Comparison of ENCODE assay signal across 8 mouse cellular contexts in the genomic region with DNA sequence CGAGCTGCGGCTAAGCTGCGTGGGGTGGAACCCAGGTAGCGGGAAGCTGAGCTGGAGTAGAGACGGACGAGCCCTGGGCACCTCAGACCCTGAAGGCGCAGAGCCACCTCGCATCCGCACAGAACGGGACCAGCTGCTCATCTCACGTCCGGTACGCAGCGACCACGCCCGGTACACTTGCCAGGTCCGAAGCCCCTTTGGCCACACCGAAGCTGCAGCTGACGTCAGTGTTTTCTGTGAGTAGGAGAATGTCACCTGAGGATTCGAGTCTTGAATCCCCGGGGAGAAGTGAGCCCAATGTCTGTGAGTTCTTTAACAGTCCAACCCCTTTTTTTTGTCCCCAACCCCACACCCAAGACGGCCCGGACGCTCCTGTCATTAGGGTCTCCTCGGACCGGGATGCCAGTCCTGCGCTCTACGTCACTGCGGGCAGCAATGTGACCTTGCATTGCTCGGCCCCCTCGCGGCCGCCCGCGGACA. TPM values are rescaled to one million over a fixed set of nuclear protein-coding genes. Genes with fewer than 3 reads are reported as not detected.
DNase-seq lines count a peak whose midpoint lies in the region; ATAC-seq and TF ChIP-seq lines count a peak whose summit lies in the region.

No protein-coding gene starts in this region.

- no peak; the same call in 1 of the 2 replicates for ATAC-seq in heart, embryonic 16.5 days (replicated peaks; ENCODE audit: extremely low read depth, insufficient read depth, low FRiP score)
- ATAC-seq in liver, embryonic 14.5 days (ENCODE audit: insufficient read depth), result no peak

- H3K4me1 ChIP-seq in kidney, adult 2 months (ENCODE audit: control insufficient read depth, insufficient read depth, low read length), result no peaks in the 10 kb centered on the region
- peaks cover 10% of the 10 kb centered on the region for H3K4me1 ChIP-seq in heart, embryonic 16.5 days (ENCODE audit: control insufficient read depth, insufficient read depth, low read length)
- peaks cover 5 to 8% of the 10 kb centered on the region in 2 experiments; a peak in 2 of 4 replicates for H3K4me1 ChIP-seq in liver, embryonic 14.5 days (replicated peaks; ENCODE audit: control insufficient read depth in 2 of 2, insufficient read depth in 2 of 2, low read length in 1 of 2)

- peak overlapping the region; percentile 72 for H3K4me2 ChIP-seq in heart, embryonic 16.5 days (ENCODE audit: low read depth, low read length)
- peak overlapping the region; percentile 94 for H3K4me2 ChIP-seq in liver, embryonic 14.5 days (ENCODE audit: low read depth)

- TF ChIP-seq POLR2A in kidney, adult 2 months (IDR thresholded peaks at IDR 0.05; ENCODE audit: low read depth, low read length), result no peak

- no peak for DNase-seq in kidney, adult 2 months
- no peak for DNase-seq in kidney, adult 18-20 months
- peak; percentile 12 for DNase-seq in T-cell, adult 2 months (ENCODE audit: low spot score)
- no peak for DNase-seq in liver, embryonic 14.5 days (ENCODE audit: low read depth in 3 of 3, low spot score in 3 of 3)
- peak; percentile 72 for DNase-seq in splenic B cell, adult 2 months (ENCODE audit: low read depth, low spot score)
- no peak for DNase-seq in frontal cortex, postnatal 25 days (ENCODE audit: low spot score in 2 of 2)
- DNase-seq in left cerebral cortex, adult 11 months (ENCODE audit: low spot score), result no peak

- no peak for TF ChIP-seq CTCF in kidney, adult 2 months (conservative IDR thresholded peaks at IDR 0.05; ENCODE audit: insufficient read depth, insufficient read length, low read depth, low read length)
- TF ChIP-seq CTCF in liver, embryonic 14.5 days (IDR thresholded peaks at IDR 0.05; ENCODE audit: low read depth), result no peak

- peak overlapping the region; percentile 68 for H3K9ac ChIP-seq in heart, embryonic 16.5 days (ENCODE audit: low read length)
- H3K9ac ChIP-seq in liver, embryonic 14.5 days (replicated peaks), result peak overlapping the region; percentile 11; the same call in 1 of the 2 replicates

- H3K36me3 ChIP-seq in kidney, adult 2 months (ENCODE audit: control insufficient read depth, insufficient read depth, low read length), result no peaks in the 10 kb centered on the region
- peaks cover 4% of the 10 kb centered on the region; the same call in 1 of the 2 replicates for H3K36me3 ChIP-seq in heart, embryonic 16.5 days (ENCODE audit: control insufficient read depth, insufficient read depth)
- H3K36me3 ChIP-seq in liver, embryonic 14.5 days (replicated peaks; ENCODE audit: control insufficient read depth, insufficient read depth, low read depth), result no peaks in the 10 kb centered on the region
- no peaks in the 10 kb centered on the region for H3K36me3 ChIP-seq in splenic B cell, adult 2 months (ENCODE audit: control insufficient read depth, insufficient read depth, low read length, poor library complexity, severe bottlenecking)

- 13% methylated on average over 35 of the region's 35 CpGs for WGBS in kidney, adult 2 months
- WGBS in heart, embryonic 16.5 days, result 8% methylated on average over 35 of the region's 35 CpGs
- WGBS in liver, embryonic 14.5 days (ENCODE audit: insufficient replicate concordance), result 4% methylated on average over 35 of the region's 35 CpGs

- no peak for TF ChIP-seq EP300 in liver, embryonic 14.5 days (IDR thresholded peaks at IDR 0.05; ENCODE audit: low read depth)

- H3K9me3 ChIP-seq in heart, embryonic 16.5 days (replicated peaks; ENCODE audit: control insufficient read depth, low read length), result no peaks in the 10 kb centered on the region
- H3K9me3 ChIP-seq in liver, embryonic 14.5 days (ENCODE audit: control insufficient read depth, low read length), result no peaks in the 10 kb centered on the region

- peak overlapping the region; percentile 62 for H3K4me3 ChIP-seq in kidney, adult 2 months (ENCODE audit: insufficient read depth, low read depth, low read length)
- peak overlapping the region; percentile 61 for H3K4me3 ChIP-seq in heart, embryonic 16.5 days (ENCODE audit: low read length)
- H3K4me3 ChIP-seq in liver, embryonic 14.5 days (ENCODE audit: insufficient read depth in 1 of 2, low read depth in 2 of 2, low read length in 2 of 2), result peak overlapping the region; percentile 6 to 61; a peak in 2 of 4 replicates

- no peaks in the 10 kb centered on the region for H3K27me3 ChIP-seq in kidney, adult 2 months (replicated peaks; ENCODE audit: control insufficient read depth, insufficient read depth, low read length)
- H3K27me3 ChIP-seq in heart, embryonic 16.5 days (ENCODE audit: control insufficient read depth, insufficient read depth, low read length), result peaks cover 8% of the 10 kb centered on the region; the same call in 1 of the 2 replicates
- H3K27me3 ChIP-seq in liver, embryonic 14.5 days (ENCODE audit: control insufficient read depth, insufficient read depth, low read length), result no peaks in the 10 kb centered on the region
- H3K27me3 ChIP-seq in splenic B cell, adult 2 months (ENCODE audit: control insufficient read depth, insufficient read depth, low read length, poor library complexity, severe bottlenecking), result no peaks in the 10 kb centered on the region

- H3K27ac ChIP-seq in kidney, adult 2 months (ENCODE audit: insufficient read depth, low read depth, low read length), result no peak overlapping the region
- no peak overlapping the region for H3K27ac ChIP-seq in heart, embryonic 16.5 days (ENCODE audit: low read length)
- no peak overlapping the region for H3K27ac ChIP-seq in liver, embryonic 14.5 days

RNA-seq across cellular contexts. Expression of a gene that starts 2.0 kb away (rescaled TPM):
- polyA plus RNA-seq in kidney, adult 2 months (2012; rRNA removed), result 5.9 and 6.7 TPM in 2 replicates
- polyA plus RNA-seq in heart, embryonic 16.5 days (2015; fragmentation: Nextera tagmentation; extraction: Ambion mirVana), result 3.4 and 4.2 TPM in 2 replicates
- polyA plus RNA-seq in liver, embryonic 14.5 days (2012; rRNA removed), result 0.48 and 0.77 TPM in 2 replicates
- 0.27 and 0.52 TPM in 2 replicates for polyA plus RNA-seq in liver, embryonic 14.5 days (2014; fragmentation: Nextera tagmentation; extraction: Ambion mirVana)

RNA-seq across cellular contexts. Expression of a gene that starts 21.0 kb away (rescaled TPM):
- 1.8 and 3.6 TPM in 2 replicates for polyA plus RNA-seq in kidney, adult 2 months (2012; rRNA removed)
- 0.18 and 0.97 TPM in 2 replicates for polyA plus RNA-seq in heart, embryonic 16.5 days (2015; fragmentation: Nextera tagmentation; extraction: Ambion mirVana)
- 0.19 and 0.26 TPM in 2 replicates for polyA plus RNA-seq in liver, embryonic 14.5 days (2012; rRNA removed)
- not detected in 2 replicates for polyA plus RNA-seq in liver, embryonic 14.5 days (2014; fragmentation: Nextera tagmentation; extraction: Ambion mirVana)

RNA-seq across cellular contexts. Expression of a gene that starts 21.0 kb away (rescaled TPM):
- polyA plus RNA-seq in kidney, adult 2 months (2012; rRNA removed), result 477 and 614 TPM in 2 replicates
- polyA plus RNA-seq in heart, embryonic 16.5 days (2015; fragmentation: Nextera tagmentation; extraction: Ambion mirVana), result 803 and 831 TPM in 2 replicates
- 79.1 and 116 TPM in 2 replicates for polyA plus RNA-seq in liver, embryonic 14.5 days (2012; rRNA removed)
- 261 and 265 TPM in 2 replicates for polyA plus RNA-seq in liver, embryonic 14.5 days (2014; fragmentation: Nextera tagmentation; extraction: Ambion mirVana)

RNA-seq across cellular contexts. Expression of a gene that starts 24.3 kb away (rescaled TPM):
- 0.33 TPM in 1 of 2 replicates, not detected in the other for polyA plus RNA-seq in kidney, adult 2 months (2012; rRNA removed)
- not detected in 2 replicates for polyA plus RNA-seq in heart, embryonic 16.5 days (2015; fragmentation: Nextera tagmentation; extraction: Ambion mirVana)
- polyA plus RNA-seq in liver, embryonic 14.5 days (2012; rRNA removed), result not detected in 2 replicates
- not detected in 2 replicates for polyA plus RNA-seq in liver, embryonic 14.5 days (2014; fragmentation: Nextera tagmentation; extraction: Ambion mirVana)

RNA-seq across cellular contexts. Expression of a gene that starts 25.0 kb away (rescaled TPM):
- polyA plus RNA-seq in kidney, adult 2 months (2012; rRNA removed), result 1.0 and 1.1 TPM in 2 replicates
- 0.06 TPM in 1 of 2 replicates, not detected in the other for polyA plus RNA-seq in heart, embryonic 16.5 days (2015; fragmentation: Nextera tagmentation; extraction: Ambion mirVana)
- polyA plus RNA-seq in liver, embryonic 14.5 days (2012; rRNA removed), result 0.07 and 0.12 TPM in 2 replicates
- not detected in 2 replicates for polyA plus RNA-seq in liver, embryonic 14.5 days (2014; fragmentation: Nextera tagmentation; extraction: Ambion mirVana)

Comparison
In these comparisons a context has a peak if more than half of its experiments do, and no peak if none do; other contexts are left out.
1. DNase-seq: peak in T-cell, adult 2 months (single experiment) and splenic B cell, adult 2 months (single experiment); none in kidney, adult 2 months (single experiment), kidney, adult 18-20 months (single experiment), liver, embryonic 14.5 days (0 of 3), frontal cortex, postnatal 25 days (0 of 2) and left cerebral cortex, adult 11 months (single experiment).
2. Peak in every context shown above with its lines, with median percentiles within 50 percentile points of each other: H3K4me3 ChIP-seq.